Mouse (Mus musculus): ENCODE measurements at regions not wholly inside any gene's neighbourhood (a gene's known extent, or its start where the extent isn't known, plus 50 kb on each side); places are given as distances from the start of the nearest gene placed in this dataset.
"Not testable (repeated sequence)": the region's sequence is repeated elsewhere in the genome, so short reads cannot be mapped to it uniquely, and the experiment has no call there.

- no peaks in the 10 kb centered on the region for H3K36me3 ChIP-seq (replicated peaks)
- no peak overlapping the region for H3K27ac ChIP-seq
- H3K4me1 ChIP-seq, result no peaks in the 10 kb centered on the region
- no peaks in the 10 kb centered on the region for H3K9me3 ChIP-seq
- no peaks in the 10 kb centered on the region for H3K27me3 ChIP-seq (replicated peaks)
- no peak for ATAC-seq (replicated peaks)
- no peak overlapping the region for H3K4me2 ChIP-seq
- H3K9ac ChIP-seq, result no peak overlapping the region
- no peak overlapping the region for H3K4me3 ChIP-seq
- WGBS, result 70% methylated on average over 3 of the region's 3 CpGs
Measured at GRCm38 (mm10) chr6:24322371-24322770, 154.5 kb upstream of the Slc13a1 start.

GRCm38 (mm10) chr6:24318862-24319261 is 151.0 kb upstream of the Slc13a1 start:
- 82% methylated on average over 2 of the region's 2 CpGs for WGBS
- no peak overlapping the region for H3K9ac ChIP-seq

GRCm38 (mm10) chr6:24310675-24311074 is 142.8 kb upstream of the Slc13a1 start:
- no peaks in the 10 kb centered on the region for H3K9me3 ChIP-seq

More at GRCm38 (mm10) chr6:24318862-24319261, 151.0 kb upstream of the Slc13a1 start:
- Histone ChIP-seq H3K4me3 (no peak overlapping the region), H3K9me3 (no peaks in the 10 kb centered on the region), H3K4me2 (no peak overlapping the region), H3K4me1 (no peaks in the 10 kb centered on the region), H3K36me3 (replicated peaks) (no peaks in the 10 kb centered on the region), H3K27me3 (replicated peaks) (no peaks in the 10 kb centered on the region), H3K27ac (no peak overlapping the region)
- no peak for ATAC-seq (replicated peaks)

GRCm38 (mm10) chr6:24309810-24310209 is 141.9 kb upstream of the Slc13a1 start:
- Histone ChIP-seq H3K9me3 (no peaks in the 10 kb centered on the region), H3K27me3 (replicated peaks) (no peaks in the 10 kb centered on the region), H3K4me2 (no peak overlapping the region), H3K4me1 (no peaks in the 10 kb centered on the region), H3K36me3 (replicated peaks) (no peaks in the 10 kb centered on the region), H3K4me3 (no peak overlapping the region), H3K27ac (no peak overlapping the region), H3K9ac (no peak overlapping the region)
- WGBS, result 96% methylated on average over 1 of the region's 1 CpGs
- ATAC-seq (replicated peaks), result no peak

More at GRCm38 (mm10) chr6:24310675-24311074, 142.8 kb upstream of the Slc13a1 start:
- H3K4me2 ChIP-seq, result no peak overlapping the region
- no peaks in the 10 kb centered on the region for H3K36me3 ChIP-seq (replicated peaks)
- WGBS, result 95% methylated on average over 2 of the region's 2 CpGs
- no peaks in the 10 kb centered on the region for H3K27me3 ChIP-seq (replicated peaks)
- no peak overlapping the region for H3K27ac ChIP-seq
- no peak for ATAC-seq (replicated peaks)
- no peak overlapping the region for H3K4me3 ChIP-seq
- no peak overlapping the region for H3K9ac ChIP-seq
- H3K4me1 ChIP-seq, result no peaks in the 10 kb centered on the region

- Histone ChIP-seq H3K27ac (no peak overlapping the region), H3K4me2 (no peak overlapping the region), H3K4me3 (no peak overlapping the region), H3K27me3 (replicated peaks) (no peaks in the 10 kb centered on the region), H3K4me1 (no peaks in the 10 kb centered on the region), H3K36me3 (replicated peaks) (no peaks in the 10 kb centered on the region), H3K9me3 (no peaks in the 10 kb centered on the region), H3K9ac (no peak overlapping the region)
- ATAC-seq (replicated peaks), result no peak
- WGBS, result 86% methylated on average over 4 of the region's 4 CpGs
Measured at GRCm38 (mm10) chr6:24301681-24302080, 133.8 kb upstream of the Slc13a1 start.

GRCm38 (mm10) chr6:24301146-24301545 is 133.3 kb upstream of the Slc13a1 start:
- H3K27me3 ChIP-seq (replicated peaks), result no peaks in the 10 kb centered on the region
- no peaks in the 10 kb centered on the region for H3K9me3 ChIP-seq
- WGBS, result 59% methylated on average over 2 of the region's 2 CpGs
- H3K9ac ChIP-seq, result no peak overlapping the region
- H3K4me3 ChIP-seq, result no peak overlapping the region
- no peak for ATAC-seq (replicated peaks)
- H3K4me1 ChIP-seq, result no peaks in the 10 kb centered on the region
- no peak overlapping the region for H3K27ac ChIP-seq
- no peaks in the 10 kb centered on the region for H3K36me3 ChIP-seq (replicated peaks)
- no peak overlapping the region for H3K4me2 ChIP-seq

GRCm38 (mm10) chr6:24298562-24299212 is 130.8 kb upstream of the Slc13a1 start:
- no peak for ATAC-seq (replicated peaks)
- Histone ChIP-seq H3K4me3 (no peak overlapping the region), H3K36me3 (replicated peaks) (no peaks in the 10 kb centered on the region), H3K9ac (no peak overlapping the region), H3K27me3 (replicated peaks) (no peaks in the 10 kb centered on the region), H3K4me2 (no peak overlapping the region), H3K4me1 (no peaks in the 10 kb centered on the region), H3K27ac (no peak overlapping the region), H3K9me3 (no peaks in the 10 kb centered on the region)
- WGBS, result 96% methylated on average over 5 of the region's 5 CpGs

GRCm38 (mm10) chr6:24288757-24289156 is 120.9 kb upstream of the Slc13a1 start:
- not testable (repeated sequence) for H3K36me3 ChIP-seq (replicated peaks); H3K4me2 ChIP-seq; H3K9ac ChIP-seq; H3K4me3 ChIP-seq; H3K4me1 ChIP-seq; H3K27me3 ChIP-seq (replicated peaks); H3K9me3 ChIP-seq; H3K27ac ChIP-seq; ATAC-seq (replicated peaks)
- WGBS, result 71% methylated on average over 2 of the region's 2 CpGs

- no peak overlapping the region for H3K4me3 ChIP-seq
- H3K9ac ChIP-seq, result no peak overlapping the region
- no peaks in the 10 kb centered on the region for H3K9me3 ChIP-seq
- no peak overlapping the region for H3K4me2 ChIP-seq
- H3K27ac ChIP-seq, result no peak overlapping the region
- ATAC-seq (replicated peaks), result 0 out of 2 replicates have a peak, but pooled peaks have one; percentile 54
- H3K27me3 ChIP-seq (replicated peaks), result no peaks in the 10 kb centered on the region
- H3K36me3 ChIP-seq (replicated peaks), result no peaks in the 10 kb centered on the region
- H3K4me1 ChIP-seq, result no peaks in the 10 kb centered on the region
- WGBS, result 77% methylated on average over 5 of the region's 5 CpGs
Measured at GRCm38 (mm10) chr6:24272821-24273220, 104.9 kb upstream of the Slc13a1 start.

- Histone ChIP-seq H3K4me2 (no peak overlapping the region), H3K9me3 (no peaks in the 10 kb centered on the region), H3K36me3 (replicated peaks) (no peaks in the 10 kb centered on the region), H3K27me3 (replicated peaks) (no peaks in the 10 kb centered on the region), H3K4me1 (no peaks in the 10 kb centered on the region), H3K4me3 (no peak overlapping the region), H3K9ac (no peak overlapping the region), H3K27ac (no peak overlapping the region)
- WGBS, result 94% methylated on average over 3 of the region's 3 CpGs
- no peak for ATAC-seq (replicated peaks)
Measured at GRCm38 (mm10) chr6:24269633-24270032, 101.7 kb upstream of the Slc13a1 start.

- Histone ChIP-seq H3K27ac (no peak overlapping the region), H3K4me2 (no peak overlapping the region), H3K4me1 (no peaks in the 10 kb centered on the region), H3K36me3 (replicated peaks) (no peaks in the 10 kb centered on the region), H3K4me3 (no peak overlapping the region), H3K9ac (no peak overlapping the region), H3K9me3 (no peaks in the 10 kb centered on the region), H3K27me3 (replicated peaks) (no peaks in the 10 kb centered on the region)
- ATAC-seq (replicated peaks), result 0 out of 2 replicates have a peak, but pooled peaks have one; percentile 30
- WGBS, result 58% methylated on average over 4 of the region's 4 CpGs
Measured at GRCm38 (mm10) chr6:24263796-24264195, 95.9 kb upstream of the Slc13a1 start.

- no peak overlapping the region for H3K4me3 ChIP-seq
- H3K9me3 ChIP-seq, result no peaks in the 10 kb centered on the region
- no peaks in the 10 kb centered on the region for H3K27me3 ChIP-seq (replicated peaks)
- ATAC-seq (replicated peaks), result no peak
- no peak overlapping the region for H3K4me2 ChIP-seq
- WGBS, result 87% methylated on average over 5 of the region's 5 CpGs
- H3K4me1 ChIP-seq, result no peaks in the 10 kb centered on the region
- H3K27ac ChIP-seq, result no peak overlapping the region
- H3K9ac ChIP-seq, result no peak overlapping the region
- no peaks in the 10 kb centered on the region for H3K36me3 ChIP-seq (replicated peaks)
Measured at GRCm38 (mm10) chr6:24262578-24262977, 94.7 kb upstream of the Slc13a1 start.

GRCm38 (mm10) chr6:24245591-24245990 is 77.7 kb upstream of the Slc13a1 start:
- H3K9ac ChIP-seq, result no peak overlapping the region
- H3K4me2 ChIP-seq, result no peak overlapping the region
- H3K36me3 ChIP-seq (replicated peaks), result no peaks in the 10 kb centered on the region
- no peak overlapping the region for H3K4me3 ChIP-seq
- no peak overlapping the region for H3K27ac ChIP-seq
- H3K27me3 ChIP-seq (replicated peaks), result no peaks in the 10 kb centered on the region
- 84% methylated on average over 1 of the region's 1 CpGs for WGBS
- H3K9me3 ChIP-seq, result no peaks in the 10 kb centered on the region
- no peak for ATAC-seq (replicated peaks)
- H3K4me1 ChIP-seq, result no peaks in the 10 kb centered on the region

All from midbrain, embryonic 15.5 days (tissue).